Mouse (Mus musculus) telencephalon, adult 2 months (tissue): Measurements from ENCODE around the gene Khsrp.

Experiments used
- DNase-seq: peaks from one replicate; pipeline ENCODE4 v3.0.0-alpha.2; 2011; ENCODE audit warnings: low read depth, low spot score

Gene Khsrp

DNA sequence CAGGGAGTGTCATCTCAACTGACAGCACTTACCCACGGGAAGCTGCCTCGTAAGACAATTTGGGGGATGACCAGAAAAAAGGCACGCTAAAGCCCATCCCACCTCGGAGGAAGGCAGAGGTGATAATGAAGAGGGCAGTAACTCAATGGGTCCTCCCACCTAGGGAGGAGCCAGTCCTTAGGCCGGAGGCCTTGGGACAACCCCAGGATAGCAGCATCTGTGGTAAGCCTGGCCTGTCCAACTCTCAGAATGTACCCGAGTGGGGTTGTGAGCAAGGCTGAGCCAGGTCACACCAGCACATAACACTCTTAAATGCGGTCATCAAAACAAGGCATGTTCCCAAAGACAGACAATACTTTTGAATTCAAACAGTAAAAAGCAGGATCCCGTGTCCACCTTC, 1.6 kb downstream of the Khsrp start:
- no peak for DNase-seq

DNA sequence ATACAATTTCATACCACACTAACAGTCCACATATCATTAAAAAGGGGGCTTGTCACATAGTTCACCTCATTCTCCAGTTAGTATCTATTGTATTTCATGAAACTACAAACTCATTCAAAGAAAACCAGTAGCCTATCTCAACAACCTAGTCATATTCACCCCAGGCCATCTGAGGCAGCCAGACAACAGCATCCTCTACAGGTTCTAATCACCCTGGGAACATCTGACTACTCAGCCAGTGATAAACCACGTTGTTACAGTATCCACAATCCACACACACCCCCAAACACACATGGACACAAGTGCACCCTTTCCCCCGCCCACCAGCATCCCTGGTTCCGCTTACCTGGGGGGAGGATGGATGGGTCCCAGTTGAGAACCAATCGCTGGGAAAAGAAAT, 3.9 kb downstream of the Khsrp start:
- DNase-seq: no peak

DNA sequence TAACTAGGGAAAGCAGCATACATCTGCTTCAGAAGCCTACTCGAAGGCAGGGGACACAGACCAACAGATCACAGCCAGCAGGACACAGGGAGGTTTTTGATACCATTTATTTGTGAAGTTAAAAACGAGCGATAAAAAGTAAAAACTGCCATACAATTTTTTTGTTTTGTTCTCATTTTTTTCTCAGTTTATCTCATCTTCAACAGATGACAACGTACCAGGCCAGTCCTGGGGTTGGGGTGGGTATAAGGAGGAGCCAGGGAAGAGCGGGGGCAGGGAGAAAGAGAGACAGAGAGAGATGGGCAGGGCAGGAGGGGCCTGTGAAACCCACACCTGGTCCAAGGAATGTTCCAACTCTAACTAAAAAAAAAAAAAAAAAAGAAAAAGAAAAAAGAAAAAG, 10.4 kb downstream of the Khsrp start:
- DNase-seq: no peak

DNA sequence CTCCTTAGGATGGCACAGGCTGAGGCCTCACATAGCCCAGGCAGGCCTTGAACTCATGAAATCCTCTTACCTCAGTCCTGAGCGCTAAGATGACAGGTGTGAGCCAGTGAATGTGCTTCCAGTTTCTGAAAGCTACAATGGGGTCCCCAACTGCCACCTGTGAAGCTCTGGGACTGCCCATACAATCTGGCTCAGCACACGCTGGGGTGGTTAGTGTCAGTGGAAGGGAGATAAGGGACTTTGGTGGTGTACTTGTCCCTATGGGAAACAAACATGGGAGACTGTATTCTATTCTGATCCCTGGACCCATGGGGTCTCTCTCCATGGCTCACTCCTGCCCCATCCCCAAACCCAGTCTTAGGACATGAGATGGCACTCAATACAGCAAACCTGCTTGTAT, 11.6 kb downstream of the Khsrp start:
- no peak for DNase-seq

DNA sequence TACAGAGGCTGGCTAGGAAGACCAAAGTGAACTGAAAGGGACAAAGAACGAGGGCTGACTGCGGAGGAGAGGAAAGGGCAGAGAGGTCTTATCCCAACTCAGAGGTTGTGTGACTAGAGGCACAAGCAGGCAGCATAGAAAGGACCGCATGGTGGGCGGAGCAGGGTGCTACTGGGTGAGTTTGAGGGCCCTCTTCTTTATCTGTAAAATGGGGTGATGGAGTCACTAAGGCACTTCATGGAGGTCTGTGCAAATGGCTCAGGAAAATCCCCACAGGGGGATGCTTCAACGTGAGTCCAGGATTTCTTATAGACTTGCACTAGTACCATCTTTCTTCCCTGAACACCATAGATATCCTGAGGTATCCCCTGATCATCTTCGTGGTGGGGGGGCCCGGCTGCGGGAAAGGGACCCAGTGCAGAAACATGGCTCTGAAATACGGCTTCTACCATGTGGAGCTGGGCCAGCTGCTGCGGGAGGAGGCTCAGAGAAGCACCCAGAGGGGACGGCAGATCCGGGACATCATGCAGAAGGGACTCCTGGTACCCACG, 19.0 kb downstream of the Khsrp start:
- DNase-seq: no peak

GRCm38 (mm10) chr17:57011236-57012141, 19.8 kb downstream of the Khsrp start, which contains the start of the genes Gtf2f1 and Gm17949:
Gtf2f1 (minus strand) TSS chr17:57011288.
Gm17949 (plus strand) TSS chr17:57011469.
- peak; percentile 99 for DNase-seq

- DNase-seq: no peak
Measured at GRCm38 (mm10) chr17:57010911-57011235, 20.4 kb downstream of the Khsrp start.

- DNase-seq: no peak
Measured at GRCm38 (mm10) chr17:57007137-57007905, 24.0 kb downstream of the Khsrp start.

- no peak for DNase-seq
Measured at GRCm38 (mm10) chr17:57003994-57004393, 27.3 kb downstream of the Khsrp start.

GRCm38 (mm10) chr17:57001228-57001627, 30.1 kb downstream of the Khsrp start:
- no peak for DNase-seq

GRCm38 (mm10) chr17:56999968-57000609, 31.2 kb downstream of the Khsrp start, which contains the start of gene Pspn:
Pspn (minus strand) TSS chr17:57000018.
- DNase-seq: no peak

- DNase-seq: no peak
Measured at GRCm38 (mm10) chr17:56999414-56999813, 31.9 kb downstream of the Khsrp start.

DNA sequence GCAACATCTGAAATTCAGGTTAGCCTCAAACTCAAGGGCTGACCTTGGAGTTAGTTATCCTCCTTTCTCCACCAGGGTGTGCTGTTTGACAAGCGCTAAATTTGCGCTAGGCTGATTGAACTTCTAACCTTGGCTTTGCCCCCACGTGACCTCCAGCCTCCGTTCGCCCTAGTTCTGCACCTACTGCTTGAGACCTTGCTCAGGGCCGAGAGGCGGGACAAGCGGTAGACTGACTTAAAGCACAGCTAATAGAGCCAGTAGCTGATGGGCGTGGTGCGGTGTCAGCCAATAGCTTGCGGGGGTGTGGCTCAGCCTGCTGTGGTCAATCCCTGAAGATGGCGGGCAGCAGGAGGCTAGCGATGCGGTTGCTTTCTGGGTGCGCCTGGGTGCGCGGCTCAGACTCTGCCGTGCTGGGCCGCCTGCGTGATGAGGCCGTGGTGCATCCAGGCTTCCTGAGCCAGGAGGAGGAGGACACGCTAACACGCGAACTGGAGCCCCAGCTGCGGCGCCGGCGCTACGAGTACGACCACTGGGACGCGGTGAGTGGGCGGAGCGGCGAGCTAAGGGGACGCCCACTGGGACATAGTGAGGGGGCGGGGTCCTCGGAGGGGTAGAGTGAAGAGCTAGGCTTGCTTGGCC, 34.2 kb downstream of the Khsrp start, which contains the start of gene Alkbh7:
Alkbh7 (plus strand) TSS at position 311 of the 639 bp plus-strand sequence.
- peak; percentile 95 for DNase-seq

DNA sequence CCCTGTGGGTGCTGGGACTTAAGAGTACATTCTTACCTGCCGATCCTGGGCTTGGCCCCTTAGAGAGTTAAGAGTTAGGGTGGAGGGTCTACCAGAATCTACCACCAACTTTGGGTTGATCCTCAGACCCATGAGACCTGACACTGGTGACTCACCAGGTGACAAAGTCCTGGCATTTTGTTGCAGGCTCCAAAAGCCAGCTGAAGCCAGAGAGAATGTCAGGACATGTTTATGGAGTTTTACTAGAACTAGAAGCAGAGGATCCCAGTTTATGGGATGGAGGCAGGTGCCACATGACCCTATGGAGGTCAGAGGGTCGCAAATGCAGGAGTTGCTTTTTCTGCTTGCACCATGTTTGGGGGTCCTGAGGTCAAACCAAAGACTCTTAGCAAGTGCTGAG, 34.8 kb downstream of the Khsrp start:
- no peak for DNase-seq

DNA sequence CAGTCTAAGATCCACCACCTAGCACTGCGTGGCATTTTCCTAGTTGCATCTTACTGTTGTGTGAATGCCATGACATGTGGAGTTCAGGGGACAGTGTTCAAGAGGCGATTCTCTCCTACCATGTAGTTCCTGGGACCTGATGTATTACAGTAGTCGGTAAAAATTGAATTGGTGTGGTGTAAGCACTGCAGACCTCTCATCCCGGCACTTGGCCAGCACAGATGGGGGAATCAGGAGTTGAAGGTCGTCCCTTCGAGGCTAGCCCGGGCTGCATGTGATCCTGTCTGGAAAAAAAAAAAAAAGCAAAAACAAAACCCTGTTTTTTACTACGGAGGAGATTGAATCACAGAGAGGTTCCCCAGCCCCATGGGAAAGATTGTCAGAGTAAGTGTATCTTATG, 36.3 kb downstream of the Khsrp start:
- DNase-seq: no peak

DNA sequence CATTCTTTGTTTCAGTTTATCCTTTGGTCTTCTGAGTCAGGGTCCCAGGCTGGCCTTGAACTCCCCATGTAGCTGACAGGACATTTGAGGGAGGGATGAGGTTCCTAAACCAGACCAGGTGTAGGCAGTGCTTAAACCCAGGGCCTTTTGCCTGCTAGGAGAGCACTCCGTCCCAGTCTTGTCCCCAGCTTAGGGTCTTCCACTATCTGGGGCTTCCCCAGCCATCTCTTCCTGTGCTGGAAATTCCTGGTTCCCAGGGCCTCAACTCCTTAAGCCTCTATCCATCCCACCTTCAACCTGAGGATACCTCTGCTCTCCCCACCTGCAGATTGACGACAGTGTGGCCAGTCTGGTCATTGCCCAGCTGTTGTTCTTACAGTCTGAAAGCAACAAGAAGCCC, 40.4 kb downstream of the Khsrp start:
- DNase-seq: no peak

DNA sequence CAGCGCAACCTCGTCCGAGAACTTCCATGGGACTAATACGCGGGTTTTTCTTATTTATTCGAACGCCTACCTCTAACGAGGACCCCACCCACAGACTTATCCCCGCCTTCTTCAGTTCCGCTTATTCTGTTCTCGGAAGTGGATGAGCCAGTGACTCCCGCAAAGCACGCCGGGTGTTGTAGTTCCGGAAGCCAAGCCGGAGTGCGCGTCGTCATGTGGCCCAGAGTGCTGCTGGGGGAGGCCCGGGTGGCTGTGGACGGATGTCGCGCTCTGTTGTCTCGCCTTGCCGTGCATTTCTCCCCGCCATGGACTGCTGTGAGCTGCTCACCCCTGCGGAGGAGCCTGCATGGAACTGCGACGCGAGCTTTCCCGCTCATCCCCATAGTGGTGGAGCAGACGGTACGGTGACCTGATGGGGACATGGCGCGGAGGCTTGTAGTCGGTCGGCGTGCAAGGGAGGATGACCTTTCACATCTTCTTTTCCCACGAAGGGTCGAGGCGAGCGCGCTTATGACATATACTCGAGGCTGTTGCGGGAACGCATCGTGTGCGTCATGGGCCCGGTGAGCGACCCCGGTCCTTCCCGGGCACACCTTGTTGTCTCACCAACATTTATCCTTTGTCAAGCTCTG, 41.1 kb downstream of the Khsrp start, which contains the start of gene Clpp:
Clpp (plus strand) TSS at position 191 of the 632 bp plus-strand sequence.
- DNase-seq: peak; percentile 98

GRCm38 (mm10) chr17:56989467-56990114, 41.7 kb downstream of the Khsrp start:
- DNase-seq: peak; percentile 92

- DNase-seq: no peak
Measured at GRCm38 (mm10) chr17:56988921-56989430, 42.3 kb downstream of the Khsrp start.

GRCm38 (mm10) chr17:56988441-56988840, 42.9 kb downstream of the Khsrp start:
- DNase-seq: no peak
